Mouse (Mus musculus): ENCODE measurements at regions not wholly inside any gene's neighbourhood (a gene's known extent, or its start where the extent isn't known, plus 50 kb on each side); places are given as distances from the start of the nearest gene placed in this dataset.

DNA sequence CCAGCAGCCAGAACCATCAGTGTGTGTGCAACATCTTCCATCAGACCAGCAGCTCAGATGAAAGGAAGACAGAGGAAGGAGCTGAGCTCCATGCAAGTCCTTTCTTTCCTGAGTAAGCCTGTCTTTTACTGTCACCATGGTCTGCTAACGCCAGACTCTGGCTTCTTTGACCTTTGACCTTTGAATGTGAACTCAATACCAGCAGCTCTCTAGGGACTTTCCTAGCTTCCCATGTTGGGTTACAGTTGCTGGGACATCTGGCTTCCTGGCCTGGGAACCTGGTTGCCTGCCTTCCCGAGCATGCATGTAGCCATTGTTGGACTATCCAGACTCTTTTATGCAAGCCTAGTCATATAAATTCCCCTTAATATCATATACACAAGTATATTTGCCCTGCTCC is 492.3 kb downstream of the Tmem132b start:
- TF ChIP-seq POLR2A (IDR thresholded peaks at IDR 0.05; ENCODE audit: insufficient read depth, low read depth, low read length) (no peak), CTCF (IDR thresholded peaks at IDR 0.05) (no peak)

All from heart, adult 2 months (tissue).